Mouse (Mus musculus): ENCODE measurements around the gene Samd10. TPM values are rescaled to one million over a fixed set of nuclear protein-coding genes. Genes with fewer than 3 reads are reported as not detected.
A peak's percentile ranks its signal among the peaks of the same experiment; 100 is the strongest.

The Samd10 gene
- polyA plus RNA-seq, 1 experiment = 61.7 TPM

DNA sequence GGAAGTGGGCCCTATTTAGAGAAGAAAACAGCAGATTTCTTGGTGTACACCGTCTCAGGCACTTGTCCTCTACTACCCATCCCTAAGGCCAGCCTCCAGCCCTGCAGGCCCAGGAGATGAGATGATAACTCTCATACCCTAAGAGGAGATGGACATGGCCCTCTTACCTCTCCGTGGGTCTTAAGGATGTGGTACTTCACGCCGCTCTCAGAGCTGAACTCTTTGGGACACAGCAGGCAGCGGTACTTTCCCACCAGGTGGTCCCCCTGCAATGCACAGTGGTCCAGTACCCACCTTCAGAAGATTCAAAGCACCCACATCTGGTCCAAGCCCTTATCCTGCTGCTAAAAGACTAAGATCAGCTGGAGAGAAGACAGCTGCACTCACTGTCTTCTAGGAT is 13.5 kb downstream of the Samd10 start:
- Histone ChIP-seq H3K27me3 (ENCODE audit: control insufficient read depth, insufficient read depth, low read length) (no peaks in the 10 kb centered on the region), H3K4me3 (ENCODE audit: control insufficient read depth, low read depth, low read length) (no peak overlapping the region), H3K27ac (ENCODE audit: control insufficient read depth, insufficient read depth, low read depth, low read length) (no peak overlapping the region), H3K4me1 (ENCODE audit: control insufficient read depth, insufficient read depth, low read length) (peaks cover 10% of the 10 kb centered on the region), H3K36me3 (ENCODE audit: control insufficient read depth, insufficient read depth, low read length) (peaks cover 3% of the 10 kb centered on the region)
- TF ChIP-seq CTCF (IDR thresholded peaks at IDR 0.05; ENCODE audit: control insufficient read depth, insufficient read depth, insufficient replicate concordance, low read depth, low read length) = no peak
- TF ChIP-seq POLR2A (IDR thresholded peaks at IDR 0.05; ENCODE audit: control insufficient read depth, low read depth, low read length) = no peak

DNA sequence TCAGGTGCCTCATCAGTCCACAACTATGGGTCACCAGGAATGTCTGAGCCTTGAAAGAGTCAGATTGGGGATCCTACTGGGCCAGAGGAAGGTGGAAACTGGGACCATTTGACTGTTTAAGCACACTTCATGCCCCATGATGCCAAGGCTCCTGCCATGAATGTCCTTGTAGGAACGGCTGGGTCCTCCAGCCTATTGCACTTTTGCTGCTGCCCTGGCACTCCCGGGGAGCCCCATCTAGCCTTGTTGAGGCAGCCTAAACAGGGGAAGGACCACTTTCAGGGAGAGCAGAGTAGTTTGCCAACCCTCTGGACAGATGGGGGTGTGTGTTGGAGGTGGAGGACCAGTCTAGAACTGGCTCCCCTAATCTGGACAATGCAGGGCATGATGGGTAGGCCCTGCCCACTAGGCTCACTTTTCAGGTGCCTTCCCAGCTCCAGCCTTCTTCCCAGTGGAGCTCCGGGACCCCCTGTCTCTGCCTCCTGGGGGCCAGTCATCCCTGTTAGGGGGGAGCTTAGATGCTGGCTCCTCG is 14.5 kb downstream of the Samd10 start, which contains the start of gene Uckl1:
Gene Uckl1, minus strand, starts transcription at position 482 of the 532 bp plus-strand sequence.
- Histone ChIP-seq H3K27ac (ENCODE audit: control insufficient read depth, insufficient read depth, low read depth, low read length) (no peak within 1 kb of the TSS), H3K27me3 (ENCODE audit: control insufficient read depth, insufficient read depth, low read length) (no peaks in the 10 kb centered on the region), H3K4me1 (ENCODE audit: control insufficient read depth, insufficient read depth, low read length) (peaks cover 11% of the 10 kb centered on the region), H3K36me3 (ENCODE audit: control insufficient read depth, insufficient read depth, low read length) (peaks cover 3% of the 10 kb centered on the region), H3K4me3 (ENCODE audit: control insufficient read depth, low read depth, low read length) (no peak within 1 kb of the TSS)
- no peak for TF ChIP-seq POLR2A (IDR thresholded peaks at IDR 0.05; ENCODE audit: control insufficient read depth, low read depth, low read length)
- no peak for TF ChIP-seq CTCF (IDR thresholded peaks at IDR 0.05; ENCODE audit: control insufficient read depth, insufficient read depth, insufficient replicate concordance, low read depth, low read length)

DNA sequence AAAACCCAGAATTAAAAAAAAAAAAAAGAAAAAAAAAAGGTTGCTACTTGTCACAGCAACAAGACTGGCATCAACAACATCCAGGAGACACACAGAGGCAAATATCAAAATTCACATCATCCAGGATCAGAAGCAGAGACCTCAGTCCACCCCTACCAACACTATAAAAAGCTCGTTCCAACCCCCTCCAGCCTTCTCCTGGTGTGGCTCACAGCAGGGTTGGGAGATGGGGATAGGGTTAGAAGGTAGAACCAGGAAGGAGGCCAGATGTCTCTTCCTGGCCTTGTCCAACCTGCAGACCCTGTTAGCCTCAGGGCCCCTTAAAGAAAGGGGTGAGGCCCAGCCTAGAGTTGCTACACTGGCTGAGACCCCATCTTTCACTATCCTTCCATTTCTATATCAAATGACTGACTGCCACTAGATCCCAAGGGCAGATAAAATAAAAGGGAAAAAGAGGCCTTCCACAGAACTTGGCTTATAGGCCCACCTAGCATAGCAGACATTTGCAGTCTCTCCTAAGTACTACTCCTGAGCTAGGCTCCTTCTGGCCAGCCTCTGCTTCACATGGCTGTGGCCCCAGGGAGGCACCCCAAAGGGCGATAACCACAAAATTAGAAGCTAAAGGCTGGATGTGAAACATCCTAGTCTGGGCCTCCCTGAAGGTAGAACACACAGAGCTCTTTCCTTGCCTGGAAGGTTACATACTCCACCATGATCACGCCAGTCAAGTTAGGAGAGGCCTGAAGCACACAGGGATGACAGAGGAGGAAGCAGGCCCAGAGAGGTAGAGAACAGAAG is 15.4 kb downstream of the Samd10 start:
- Histone ChIP-seq H3K27ac (ENCODE audit: control insufficient read depth, insufficient read depth, low read depth, low read length) (no peak overlapping the region), H3K27me3 (ENCODE audit: control insufficient read depth, insufficient read depth, low read length) (no peaks in the 10 kb centered on the region), H3K4me1 (ENCODE audit: control insufficient read depth, insufficient read depth, low read length) (peaks cover 13% of the 10 kb centered on the region), H3K4me3 (ENCODE audit: control insufficient read depth, low read depth, low read length) (no peak overlapping the region), H3K36me3 (ENCODE audit: control insufficient read depth, insufficient read depth, low read length) (peaks cover 3% of the 10 kb centered on the region)
- TF ChIP-seq POLR2A (IDR thresholded peaks at IDR 0.05; ENCODE audit: control insufficient read depth, low read depth, low read length) (no peak), CTCF (IDR thresholded peaks at IDR 0.05; ENCODE audit: control insufficient read depth, insufficient read depth, insufficient replicate concordance, low read depth, low read length) (no peak)

- peaks cover 1% of the 10 kb centered on the region for H3K36me3 ChIP-seq (ENCODE audit: control insufficient read depth, insufficient read depth, low read length)
- H3K27me3 ChIP-seq (ENCODE audit: control insufficient read depth, insufficient read depth, low read length) = no peaks in the 10 kb centered on the region
- H3K4me3 ChIP-seq (ENCODE audit: control insufficient read depth, low read depth, low read length) = no peak overlapping the region
- peaks cover 13% of the 10 kb centered on the region for H3K4me1 ChIP-seq (ENCODE audit: control insufficient read depth, insufficient read depth, low read length)
- no peak for TF ChIP-seq CTCF (IDR thresholded peaks at IDR 0.05; ENCODE audit: control insufficient read depth, insufficient read depth, insufficient replicate concordance, low read depth, low read length)
- TF ChIP-seq POLR2A (IDR thresholded peaks at IDR 0.05; ENCODE audit: control insufficient read depth, low read depth, low read length) = no peak
- no peak overlapping the region for H3K27ac ChIP-seq (ENCODE audit: control insufficient read depth, insufficient read depth, low read depth, low read length)
Observed at GRCm38 (mm10) chr2:181582939-181583338, 16.1 kb downstream of the Samd10 start.

DNA sequence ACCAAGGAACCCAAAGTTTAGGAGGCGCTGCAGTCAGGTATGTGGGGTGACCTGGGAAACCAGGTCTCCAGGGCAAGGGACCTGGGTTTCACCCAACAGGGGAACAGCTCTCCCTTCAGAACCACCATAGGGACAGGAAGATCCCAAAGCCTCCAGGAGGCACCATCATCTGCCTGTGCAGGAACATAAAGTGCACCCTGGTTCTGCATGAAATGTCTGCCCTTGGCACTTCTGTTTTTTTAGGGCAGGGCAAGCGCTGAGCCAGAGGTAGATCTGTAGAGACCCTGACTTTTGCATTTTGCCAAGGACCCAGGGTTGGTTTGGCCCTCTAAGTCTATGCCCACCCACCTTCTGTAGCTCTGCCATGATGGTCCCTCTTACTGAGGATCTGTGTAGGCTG is 16.7 kb downstream of the Samd10 start:
- no peak overlapping the region for H3K27ac ChIP-seq (ENCODE audit: control insufficient read depth, insufficient read depth, low read depth, low read length)
- no peak for TF ChIP-seq CTCF (IDR thresholded peaks at IDR 0.05; ENCODE audit: control insufficient read depth, insufficient read depth, insufficient replicate concordance, low read depth, low read length)
- no peak for TF ChIP-seq POLR2A (IDR thresholded peaks at IDR 0.05; ENCODE audit: control insufficient read depth, low read depth, low read length)
- H3K4me3 ChIP-seq (ENCODE audit: control insufficient read depth, low read depth, low read length) = no peak overlapping the region
- H3K27me3 ChIP-seq (ENCODE audit: control insufficient read depth, insufficient read depth, low read length) = no peaks in the 10 kb centered on the region
- H3K4me1 ChIP-seq (ENCODE audit: control insufficient read depth, insufficient read depth, low read length) = peaks cover 13% of the 10 kb centered on the region
- H3K36me3 ChIP-seq (ENCODE audit: control insufficient read depth, insufficient read depth, low read length) = peaks cover 1% of the 10 kb centered on the region

DNA sequence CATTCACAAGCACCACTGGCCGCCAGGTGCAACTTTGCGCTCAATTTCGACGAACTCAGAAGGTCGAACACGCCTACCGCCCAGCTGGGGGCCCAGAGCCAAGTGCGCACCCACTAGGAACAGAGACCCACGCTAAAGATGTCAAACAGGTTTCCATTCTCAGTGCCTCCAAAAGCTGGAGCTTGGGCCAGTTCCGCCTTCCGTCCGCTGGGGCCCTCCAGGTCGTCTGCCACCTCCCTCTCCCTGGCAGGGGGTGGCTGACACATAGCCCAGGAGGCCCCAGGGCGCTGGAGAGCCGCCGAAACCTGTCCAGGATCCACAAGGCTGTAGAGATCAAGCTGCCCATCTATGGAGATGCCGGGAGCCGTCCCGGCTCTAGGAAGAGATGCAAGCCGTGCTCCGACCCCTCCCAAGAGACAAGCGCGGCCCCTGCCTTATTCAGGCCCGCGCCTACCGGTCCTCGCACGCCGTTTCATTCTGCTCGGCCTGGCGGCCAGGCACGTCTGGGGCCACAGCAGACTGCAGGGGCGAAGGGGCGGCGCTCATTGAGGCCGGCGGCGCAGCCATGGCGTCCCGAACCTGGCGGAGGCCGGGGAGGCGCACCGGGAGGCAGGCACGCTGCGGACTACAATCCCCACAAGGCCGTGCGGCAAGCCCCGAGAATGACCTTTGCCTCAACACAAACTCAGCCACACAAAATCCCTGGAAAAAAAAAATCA is 17.5 kb downstream of the Samd10 start:
- TF ChIP-seq CTCF (IDR thresholded peaks at IDR 0.05; ENCODE audit: control insufficient read depth, insufficient read depth, insufficient replicate concordance, low read depth, low read length) = no peak
- peaks cover 1% of the 10 kb centered on the region for H3K36me3 ChIP-seq (ENCODE audit: control insufficient read depth, insufficient read depth, low read length)
- no peaks in the 10 kb centered on the region for H3K27me3 ChIP-seq (ENCODE audit: control insufficient read depth, insufficient read depth, low read length)
- peak overlapping the region; percentile 78 for H3K4me3 ChIP-seq (ENCODE audit: control insufficient read depth, low read depth, low read length)
- peak overlapping the region; percentile 24 for H3K27ac ChIP-seq (ENCODE audit: control insufficient read depth, insufficient read depth, low read depth, low read length)
- H3K4me1 ChIP-seq (ENCODE audit: control insufficient read depth, insufficient read depth, low read length) = peaks cover 13% of the 10 kb centered on the region

DNA sequence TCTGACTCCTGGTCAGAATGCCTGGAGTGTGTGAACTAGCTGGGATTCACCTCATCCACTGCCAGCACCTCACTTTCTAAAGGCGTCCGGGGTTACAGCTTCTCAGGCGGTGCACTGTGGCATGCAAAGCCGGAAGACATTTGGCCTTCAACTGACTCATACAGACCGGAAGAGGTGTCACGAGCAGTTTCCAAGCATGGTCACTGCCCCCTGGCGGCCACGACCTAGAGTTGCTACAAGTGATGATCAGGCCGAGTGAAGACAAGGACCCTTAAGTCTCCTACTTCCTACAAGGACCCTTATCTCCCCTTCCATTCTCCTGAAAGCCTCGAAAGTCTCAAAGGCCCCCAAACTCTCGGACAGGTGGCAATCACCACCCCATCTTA is 18.0 kb downstream of the Samd10 start:
- peaks cover 1% of the 10 kb centered on the region for H3K36me3 ChIP-seq (ENCODE audit: control insufficient read depth, insufficient read depth, low read length)

More for the DNA sequence above, 18.0 kb downstream of the Samd10 start:
- Histone ChIP-seq H3K4me3 (ENCODE audit: control insufficient read depth, low read depth, low read length) (peak overlapping the region; percentile 78), H3K27ac (ENCODE audit: control insufficient read depth, insufficient read depth, low read depth, low read length) (peak overlapping the region; percentile 41), H3K4me1 (ENCODE audit: control insufficient read depth, insufficient read depth, low read length) (peaks cover 13% of the 10 kb centered on the region), H3K27me3 (ENCODE audit: control insufficient read depth, insufficient read depth, low read length) (no peaks in the 10 kb centered on the region)
- peak; percentile 94 for TF ChIP-seq CTCF (IDR thresholded peaks at IDR 0.05; ENCODE audit: control insufficient read depth, insufficient read depth, insufficient replicate concordance, low read depth, low read length)
- TF ChIP-seq POLR2A (IDR thresholded peaks at IDR 0.05; ENCODE audit: control insufficient read depth, low read depth, low read length) = no peak

Measured in testis, adult 2 months (tissue).